Mouse (Mus musculus): ENCODE results near the gene Erg.

Erg gene

GRCm38 (mm10) chr16:95473946-95474345 lies 112.4 kb downstream of the Erg start:
- DNase-seq, result no peak

- no peak for DNase-seq
Observed at GRCm38 (mm10) chr16:95472771-95473170, 113.6 kb downstream of the Erg start.

- no peak for DNase-seq
Observed at GRCm38 (mm10) chr16:95469262-95470139, 116.9 kb downstream of the Erg start.

- DNase-seq, result no peak
Observed at GRCm38 (mm10) chr16:95467893-95468292, 118.5 kb downstream of the Erg start.

- DNase-seq, result peak; percentile 47
Observed at GRCm38 (mm10) chr16:95466548-95466947, 119.8 kb downstream of the Erg start.

- no peak for DNase-seq
Observed at GRCm38 (mm10) chr16:95464609-95465008, 121.8 kb downstream of the Erg start.

- peak; percentile 76 for DNase-seq
Observed at GRCm38 (mm10) chr16:95463796-95464195, 122.6 kb downstream of the Erg start.

- DNase-seq, result no peak
Observed at GRCm38 (mm10) chr16:95461941-95462340, 124.5 kb downstream of the Erg start.

GRCm38 (mm10) chr16:95460336-95460735 lies 126.1 kb downstream of the Erg start:
- DNase-seq, result no peak

- peak; percentile 59 for DNase-seq
Observed at GRCm38 (mm10) chr16:95459325-95459691, 127.1 kb downstream of the Erg start.

- DNase-seq, result no peak
Observed at GRCm38 (mm10) chr16:95458590-95459324, 127.6 kb downstream of the Erg start.

GRCm38 (mm10) chr16:95457006-95457405 lies 129.4 kb downstream of the Erg start:
- no peak for DNase-seq

GRCm38 (mm10) chr16:95455896-95456295 lies 130.5 kb downstream of the Erg start:
- DNase-seq, result no peak

- DNase-seq, result no peak
Observed at GRCm38 (mm10) chr16:95455461-95455860, 130.9 kb downstream of the Erg start.

GRCm38 (mm10) chr16:95452411-95452810 lies 134.0 kb downstream of the Erg start:
- no peak for DNase-seq

GRCm38 (mm10) chr16:95449361-95449725 lies 137.1 kb downstream of the Erg start:
- DNase-seq, result peak; percentile 56

- DNase-seq, result peak; percentile 31
Observed at GRCm38 (mm10) chr16:95448643-95449360, 137.6 kb downstream of the Erg start.

- no peak for DNase-seq
Observed at GRCm38 (mm10) chr16:95447896-95448295, 138.5 kb downstream of the Erg start.

GRCm38 (mm10) chr16:95446368-95446767 lies 140.0 kb downstream of the Erg start:
- no peak for DNase-seq

- DNase-seq, result no peak
Observed at GRCm38 (mm10) chr16:95442023-95442422, 144.4 kb downstream of the Erg start.

GRCm38 (mm10) chr16:95441179-95441578 lies 145.2 kb downstream of the Erg start:
- no peak for DNase-seq

GRCm38 (mm10) chr16:95440334-95440733 lies 146.1 kb downstream of the Erg start:
- no peak for DNase-seq

GRCm38 (mm10) chr16:95439794-95440193 lies 146.6 kb downstream of the Erg start:
- no peak for DNase-seq

All from kidney, postnatal 10 days (tissue).